Mouse (Mus musculus): Measurements from ENCODE around the gene Unc13a. TPM values are rescaled to one million over a fixed set of nuclear protein-coding genes. Genes with fewer than 3 reads are reported as not detected.

The Unc13a gene
- polyA plus RNA-seq, 1 experiment: 1.0 TPM

- WGBS: 95% methylated on average over 4 of the region's 4 CpGs
- no peak for DNase-seq (ENCODE audit: low read depth, low spot score)
These were observed 77.2 kb downstream of the Unc13a start for GRCm38 (mm10) chr8:71594324-71594722.

- WGBS: 92% methylated on average over 8 of the region's 8 CpGs
- DNase-seq (ENCODE audit: low read depth, low spot score): no peak
These were observed 77.8 kb downstream of the Unc13a start for GRCm38 (mm10) chr8:71593556-71594323.

GRCm38 (mm10) chr8:71592374-71593170, 79.0 kb downstream of the Unc13a start:
- DNase-seq (ENCODE audit: low read depth, low spot score): no peak
- WGBS: 3% methylated on average over 60 of the region's 60 CpGs

- DNase-seq (ENCODE audit: low read depth, low spot score): peak; percentile 87
- WGBS: under 1% methylated on average over 71 of the region's 71 CpGs
These were observed 79.8 kb downstream of the Unc13a start, which contains the start of gene Pgls for GRCm38 (mm10) chr8:71591471-71592373. TSS of gene Pgls (plus strand) at chr8:71592176.

GRCm38 (mm10) chr8:71591017-71591416, 80.5 kb downstream of the Unc13a start:
- 21% methylated on average over 5 of the region's 5 CpGs for WGBS
- no peak for DNase-seq (ENCODE audit: low read depth, low spot score)

- no peak for DNase-seq (ENCODE audit: low read depth, low spot score)
- 81% methylated on average over 3 of the region's 3 CpGs for WGBS
These were observed 82.8 kb downstream of the Unc13a start for GRCm38 (mm10) chr8:71588762-71589161.

GRCm38 (mm10) chr8:71586891-71587290, 84.7 kb downstream of the Unc13a start:
- DNase-seq (ENCODE audit: low read depth, low spot score): no peak
- 70% methylated on average over 2 of the region's 2 CpGs for WGBS

- WGBS: 71% methylated on average over 9 of the region's 9 CpGs
- no peak for DNase-seq (ENCODE audit: low read depth, low spot score)
These were observed 91.4 kb downstream of the Unc13a start for GRCm38 (mm10) chr8:71580201-71580600.

GRCm38 (mm10) chr8:71579476-71579875, 92.1 kb downstream of the Unc13a start:
- DNase-seq (ENCODE audit: low read depth, low spot score): no peak
- 71% methylated on average over 14 of the region's 14 CpGs for WGBS

GRCm38 (mm10) chr8:71579009-71579408, 92.5 kb downstream of the Unc13a start:
- DNase-seq (ENCODE audit: low read depth, low spot score): no peak
- 81% methylated on average over 1 of the region's 1 CpGs for WGBS

- no peak for DNase-seq (ENCODE audit: low read depth, low spot score)
- WGBS: 81% methylated on average over 4 of the region's 4 CpGs
These were observed 93.6 kb downstream of the Unc13a start for GRCm38 (mm10) chr8:71577856-71578387.

- WGBS: 38% methylated on average over 1 of the region's 1 CpGs
- no peak for DNase-seq (ENCODE audit: low read depth, low spot score)
These were observed 96.5 kb downstream of the Unc13a start for GRCm38 (mm10) chr8:71575020-71575419.

- DNase-seq (ENCODE audit: low read depth, low spot score): no peak
- WGBS: 65% methylated on average over 7 of the region's 7 CpGs
These were observed 97.1 kb downstream of the Unc13a start for GRCm38 (mm10) chr8:71574426-71574825.

Other genes with a start within 250 kb of the Unc13a start
- 16.8 and 18.8 TPM in 2 replicates for gene Abhd8, start 208.1 kb downstream of the Unc13a start, polyA plus RNA-seq (2012; rRNA removed)
- 94.1 and 124 TPM in 2 replicates for gene Mrpl34, start 206.8 kb downstream of the Unc13a start, polyA plus RNA-seq (2012; rRNA removed)
- gene Dda1, start 202.6 kb downstream of the Unc13a start, polyA plus RNA-seq (2012; rRNA removed): 78.5 and 80.9 TPM in 2 replicates
- 7.3 and 8.9 TPM in 2 replicates for gene Ano8, start 185.8 kb downstream of the Unc13a start, polyA plus RNA-seq (2012; rRNA removed)
- 18.5 and 23.7 TPM in 2 replicates for gene Gtpbp3, start 183.7 kb downstream of the Unc13a start, polyA plus RNA-seq (2012; rRNA removed)
- 122 and 163 TPM in 2 replicates for gene Plvap, start 160.0 kb downstream of the Unc13a start, polyA plus RNA-seq (2012; rRNA removed)
- gene Ccdc194, start 146.0 kb downstream of the Unc13a start, polyA plus RNA-seq (2012; rRNA removed): 0.05 TPM in 1 of 2 replicates, not detected in the other
- 114 and 131 TPM in 2 replicates for gene Bst2, start 134.3 kb downstream of the Unc13a start, polyA plus RNA-seq (2012; rRNA removed)
- 144 and 164 TPM in 2 replicates for gene Mvb12a, start 128.8 kb downstream of the Unc13a start, polyA plus RNA-seq (2012; rRNA removed)
- gene Tmem221, start 112.9 kb downstream of the Unc13a start, polyA plus RNA-seq (2012; rRNA removed): 0.71 and 1.0 TPM in 2 replicates
- not detected in 2 replicates for gene Nxnl1, start 105.2 kb downstream of the Unc13a start, polyA plus RNA-seq (2012; rRNA removed)
- gene Slc27a1, start 102.9 kb downstream of the Unc13a start, polyA plus RNA-seq (2012; rRNA removed): 19.4 and 25.6 TPM in 2 replicates
- 109 and 111 TPM in 2 replicates for gene Pgls, start 79.6 kb downstream of the Unc13a start, polyA plus RNA-seq (2012; rRNA removed)
- gene Fam129c, start 74.1 kb downstream of the Unc13a start, polyA plus RNA-seq (2012; rRNA removed): 3.3 and 4.1 TPM in 2 replicates
- gene Colgalt1, start 60.8 kb downstream of the Unc13a start, polyA plus RNA-seq (2012; rRNA removed): 45.0 and 68.0 TPM in 2 replicates
- gene Jak3, start 4.5 kb upstream of the Unc13a start, polyA plus RNA-seq (2012; rRNA removed): 15.0 and 15.3 TPM in 2 replicates
- gene Insl3, start 17.5 kb upstream of the Unc13a start, polyA plus RNA-seq (2012; rRNA removed): 12.1 and 17.2 TPM in 2 replicates
- gene B3gnt3, start 30.0 kb upstream of the Unc13a start, polyA plus RNA-seq (2012; rRNA removed): 69.3 and 160 TPM in 2 replicates
- gene Fcho1, start 54.0 kb upstream of the Unc13a start, polyA plus RNA-seq (2012; rRNA removed): 16.9 and 22.0 TPM in 2 replicates
- 0.38 and 0.41 TPM in 2 replicates for gene Zfp709, start 210.3 kb upstream of the Unc13a start, polyA plus RNA-seq (2012; rRNA removed)
- 0.17 and 0.33 TPM in 2 replicates for gene Zfp882, start 236.9 kb upstream of the Unc13a start, polyA plus RNA-seq (2012; rRNA removed)
- gene Zfp617, start 236.9 kb upstream of the Unc13a start, polyA plus RNA-seq (2012; rRNA removed): 3.0 and 4.6 TPM in 2 replicates

Measured in large intestine, adult 2 months (tissue).